Mouse (Mus musculus): Measurements from ENCODE around the gene Dnm1.

Dnm1 gene

DNA sequence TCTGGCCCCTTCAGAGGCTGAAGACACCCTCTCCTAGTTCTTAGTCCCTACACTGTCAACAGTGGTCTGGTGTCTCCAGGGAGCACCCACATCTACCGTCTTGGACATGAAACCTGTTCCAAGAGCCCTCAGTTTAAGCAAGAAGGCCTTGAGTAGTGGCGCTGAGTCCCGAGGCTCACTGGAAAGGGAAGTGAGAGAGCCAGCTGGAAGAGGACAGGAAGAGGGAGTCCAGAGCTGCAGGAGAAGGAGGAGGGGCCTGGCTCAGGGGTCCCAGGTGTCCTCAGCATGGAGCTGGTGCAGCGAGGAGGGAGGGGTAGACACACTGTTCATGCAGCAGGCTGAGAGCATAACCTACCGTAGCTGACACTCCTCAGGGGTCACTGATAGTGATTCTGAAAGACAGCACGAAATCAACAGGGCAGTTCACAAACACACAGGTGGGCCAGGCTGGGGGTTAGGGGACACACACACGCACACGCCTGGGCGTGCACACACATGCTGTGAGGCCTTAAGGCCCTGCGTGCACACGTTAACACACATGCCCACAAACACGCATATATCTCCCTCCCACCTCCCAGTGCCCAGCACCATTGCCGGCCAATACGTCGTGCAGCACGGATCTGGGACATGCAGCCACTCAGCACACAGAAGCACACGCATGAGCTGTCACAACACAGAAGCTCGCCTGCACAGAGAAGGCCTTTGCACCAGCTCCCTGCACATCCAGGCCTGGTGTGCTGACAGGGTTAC lies 42.9 kb downstream of the Dnm1 start:
- peak; percentile 30 to 36 for DNase-seq

DNA sequence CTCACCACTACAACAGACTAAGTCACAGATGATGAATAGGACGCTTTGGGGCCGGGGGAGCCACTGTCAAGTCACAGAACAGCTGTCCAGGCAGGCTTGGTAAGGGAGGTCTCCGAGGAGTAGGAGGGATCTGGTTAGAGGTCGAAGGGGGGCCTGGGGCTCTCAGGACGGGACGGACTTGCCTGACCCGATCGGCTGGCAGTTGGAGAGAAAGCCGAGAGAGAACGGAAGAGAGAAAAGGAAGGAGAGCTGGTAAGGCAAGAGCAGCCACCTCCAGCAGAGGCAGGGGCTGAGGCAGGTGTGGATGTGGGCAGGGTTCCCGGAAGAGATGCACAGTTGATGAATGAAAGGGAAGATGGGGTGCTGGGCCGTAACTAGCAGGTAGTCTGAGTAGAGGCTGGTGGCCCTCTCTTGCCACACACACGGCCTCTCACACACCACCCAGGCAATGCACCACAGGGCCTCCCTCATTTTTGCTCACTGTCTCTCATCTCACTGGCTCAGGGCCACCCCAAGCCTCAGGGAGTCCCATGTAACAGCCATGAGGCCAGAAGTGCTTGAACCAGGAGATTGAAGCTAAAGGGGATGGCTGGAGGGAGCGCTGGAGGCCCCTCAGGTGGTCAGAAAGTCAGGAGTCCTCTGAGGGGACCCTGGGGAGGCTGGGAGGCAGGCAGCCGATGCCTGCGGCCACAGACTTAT lies 44.1 kb downstream of the Dnm1 start:
- DNase-seq: peak; percentile 57 to 72

GRCm38 (mm10) chr2:32307941-32308760 lies 45.0 kb downstream of the Dnm1 start:
- DNase-seq: peak; percentile 78 to 85

GRCm38 (mm10) chr2:32307247-32307798 lies 45.8 kb downstream of the Dnm1 start:
- peak; percentile 39 to 45 for DNase-seq

DNA sequence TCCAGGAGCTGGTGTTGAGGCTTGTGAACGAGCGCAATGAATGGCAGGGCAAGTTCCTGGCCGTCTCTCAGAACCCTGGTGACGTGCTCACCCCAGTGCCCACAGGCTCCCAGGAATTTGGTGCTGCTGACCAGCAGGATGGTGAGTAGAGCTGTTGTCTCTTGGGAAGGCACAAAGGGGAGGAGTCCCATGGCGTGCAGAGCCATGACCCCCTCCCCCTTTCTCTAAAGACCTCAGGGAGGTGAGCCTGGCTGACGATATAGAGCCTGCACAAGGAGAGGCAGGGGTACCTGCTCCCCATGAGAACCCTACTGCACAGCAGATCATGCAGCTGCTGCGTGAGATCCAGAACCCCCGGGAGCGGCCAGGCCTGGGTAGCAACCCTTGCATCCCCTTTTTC lies 47.0 kb downstream of the Dnm1 start:
- peak; percentile 42 for DNase-seq

GRCm38 (mm10) chr2:32305668-32306067 lies 47.5 kb downstream of the Dnm1 start:
- DNase-seq: peak; percentile 32 to 40

- DNase-seq: peak; percentile 86 to 90
These were observed 48.8 kb downstream of the Dnm1 start for GRCm38 (mm10) chr2:32304145-32304832.

DNA sequence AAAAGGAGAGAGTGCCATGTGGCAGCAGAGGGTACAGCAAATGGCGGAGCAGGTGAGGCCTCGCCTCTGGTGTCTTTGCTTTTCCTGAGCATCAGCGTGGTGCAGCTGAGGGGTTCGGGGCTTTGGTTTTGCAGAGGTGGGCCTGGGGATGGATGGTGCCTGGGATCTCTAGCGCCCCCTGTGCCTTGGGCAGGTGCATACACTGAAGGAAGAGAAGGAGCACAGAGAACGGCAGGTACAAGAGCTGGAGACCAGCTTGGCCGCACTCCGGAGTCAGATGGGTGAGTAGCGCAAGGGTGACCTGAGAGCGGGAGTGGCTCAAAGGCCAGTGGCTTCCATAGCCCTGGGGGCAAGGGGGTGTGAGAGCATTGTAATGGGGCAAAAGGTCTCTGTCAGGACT lies 50.2 kb downstream of the Dnm1 start:
- peak in 1 of 2 experiments; percentile 38 for DNase-seq

- DNase-seq: no peak
These were observed 53.7 kb downstream of the Dnm1 start for GRCm38 (mm10) chr2:32299469-32299868.

DNA sequence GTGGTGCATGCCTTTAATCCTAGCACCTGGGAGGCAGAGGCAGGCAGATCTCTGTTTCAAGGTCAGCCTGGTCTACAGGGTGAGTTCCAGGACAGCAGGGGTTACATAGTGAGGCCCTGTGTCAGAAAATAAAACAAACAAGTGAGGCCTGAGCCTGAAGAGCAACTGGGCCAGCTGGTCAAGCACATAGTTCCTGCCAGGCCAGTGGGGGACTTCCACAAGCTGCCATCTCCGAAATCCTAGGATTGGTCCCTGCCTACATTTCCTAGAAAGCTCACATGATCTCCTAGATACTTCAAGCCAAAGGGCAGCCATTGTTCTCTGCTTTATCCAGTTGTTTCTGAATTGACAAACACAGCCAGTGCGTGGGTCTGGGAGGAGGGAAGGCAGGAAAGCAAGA lies 57.3 kb downstream of the Dnm1 start:
- DNase-seq: peak; percentile 30 to 53

- DNase-seq: no peak
These were observed 57.9 kb downstream of the Dnm1 start for GRCm38 (mm10) chr2:32295285-32295684.

GRCm38 (mm10) chr2:32294348-32294747 lies 58.8 kb downstream of the Dnm1 start:
- peak; percentile 75 for DNase-seq

- no peak for DNase-seq
These were observed 63.6 kb downstream of the Dnm1 start for GRCm38 (mm10) chr2:32289578-32289977.

DNA sequence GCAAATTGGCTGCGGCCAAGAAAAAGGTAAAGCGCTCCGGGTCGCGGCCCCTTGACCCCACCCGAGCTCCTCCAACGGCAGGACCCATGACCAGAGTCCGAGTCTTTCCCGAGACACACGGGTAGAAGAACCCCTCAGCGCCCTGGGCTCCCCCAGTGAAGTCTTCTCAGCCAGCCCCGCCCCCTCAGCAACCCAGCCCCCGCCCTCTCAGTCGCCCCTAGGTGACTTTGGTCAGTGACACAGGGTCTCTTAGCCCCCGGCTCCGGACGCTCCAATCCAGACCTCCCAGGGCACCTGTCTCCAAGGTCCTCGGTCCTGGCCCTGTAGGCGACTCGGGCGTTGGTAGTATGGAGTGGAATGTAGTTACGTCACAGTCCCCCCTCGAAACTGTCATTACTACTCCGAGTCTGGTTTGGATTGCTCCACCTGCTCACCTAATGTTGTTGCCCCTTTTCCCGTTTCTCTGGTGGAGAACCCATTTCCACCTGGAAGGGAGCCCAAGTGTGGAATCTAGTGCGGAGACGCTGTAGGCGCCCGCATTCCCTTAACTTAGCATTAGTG lies 64.7 kb downstream of the Dnm1 start:
- no peak for DNase-seq

DNA sequence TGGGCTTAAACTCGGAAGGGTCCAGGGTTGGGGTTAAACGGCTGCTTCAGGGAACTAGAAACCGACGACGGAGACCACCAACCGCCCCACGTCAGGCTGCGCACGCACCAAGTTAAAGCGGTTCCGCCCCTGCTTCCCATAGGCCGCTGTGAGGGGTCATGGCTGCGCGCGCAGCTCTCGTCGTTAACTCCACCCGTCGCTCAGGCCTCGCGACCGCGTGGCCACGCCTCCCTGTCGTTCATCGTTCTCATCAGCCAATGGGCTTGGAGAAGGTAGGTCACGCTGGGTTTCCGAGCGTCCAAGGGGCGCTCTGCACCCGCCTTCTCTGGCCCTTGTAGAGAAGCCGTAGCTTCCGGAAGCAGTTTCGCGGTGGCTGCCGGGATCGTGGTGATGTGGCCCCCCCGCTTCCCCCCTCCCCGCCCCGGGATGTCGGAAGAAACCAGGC lies 65.2 kb downstream of the Dnm1 start, which contains the start of gene Swi5:
TSS of gene Swi5 (minus strand) at position 153 of the 445 bp plus-strand sequence.
- DNase-seq: peak; percentile 99 to 100

GRCm38 (mm10) chr2:32287334-32287840 lies 65.8 kb downstream of the Dnm1 start, which contains the start of gene Golga2:
Golga2 (plus strand) TSS chr2:32287384.
- no peak for DNase-seq

DNA sequence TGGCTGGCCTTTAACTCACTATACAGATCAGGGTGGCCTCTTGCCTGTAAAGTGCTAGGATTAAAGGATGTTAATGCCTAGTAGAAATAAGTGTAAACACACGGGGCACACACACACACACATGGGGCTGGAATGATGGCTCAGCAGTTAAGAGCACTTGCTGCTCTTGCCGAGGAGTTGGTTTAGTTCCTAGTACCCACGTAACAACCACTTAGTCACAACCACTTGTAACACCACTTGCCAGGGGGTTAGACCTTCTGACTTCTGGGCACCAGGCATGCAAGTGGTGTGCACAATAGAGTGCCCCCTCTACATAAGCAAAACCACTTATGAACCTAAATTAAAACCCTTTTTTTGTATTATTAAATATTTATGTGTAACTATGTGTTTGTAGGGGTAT lies 69.2 kb downstream of the Dnm1 start:
- DNase-seq: no peak

GRCm38 (mm10) chr2:32282727-32283126 lies 70.4 kb downstream of the Dnm1 start:
- DNase-seq: peak; percentile 57 to 71

DNA sequence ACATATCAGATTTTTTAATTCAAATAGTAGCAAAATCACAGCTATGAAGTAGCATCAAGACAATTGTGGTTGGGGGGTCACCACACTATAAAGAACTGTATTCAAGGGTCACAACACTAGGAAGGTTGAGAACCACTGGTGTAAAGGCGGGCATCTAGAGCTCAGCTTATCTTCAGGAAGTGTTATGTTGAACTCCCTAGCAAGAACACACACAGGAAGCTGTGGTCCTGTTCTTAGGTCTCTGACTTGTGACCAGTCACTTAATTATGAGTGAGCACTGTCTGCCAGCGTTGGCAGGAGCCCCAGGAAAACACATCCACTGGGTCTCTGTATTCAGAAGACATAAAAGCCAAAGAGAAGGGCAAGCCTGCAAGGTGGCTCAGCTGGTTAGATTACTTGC lies 70.8 kb downstream of the Dnm1 start:
- no peak for DNase-seq

DNA sequence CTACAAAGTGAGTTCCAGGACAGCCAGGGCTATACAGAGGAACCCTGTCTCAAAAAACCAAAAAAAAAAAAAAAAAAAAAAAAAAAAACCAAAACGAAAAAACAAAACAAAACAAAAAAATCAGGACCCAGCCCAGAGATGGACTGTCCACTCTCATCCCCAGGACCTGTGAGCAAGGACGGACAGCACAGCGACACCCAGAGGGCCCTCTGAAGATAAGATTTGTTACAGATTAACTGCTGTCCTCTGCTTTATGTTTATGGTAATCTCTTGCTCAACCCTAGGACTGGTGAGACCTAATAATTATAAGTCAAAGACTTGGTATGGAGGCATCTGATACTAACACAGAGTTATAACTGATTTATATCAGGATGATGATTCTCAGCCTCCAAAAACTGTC lies 77.3 kb downstream of the Dnm1 start:
- no peak for DNase-seq

- DNase-seq: peak; percentile 54 to 76
These were observed 92.5 kb downstream of the Dnm1 start for GRCm38 (mm10) chr2:32260635-32261034.
